Mouse (Mus musculus) mouse trophoblast stem cell (cell line): Measurements from ENCODE around the gene Angel1.

ENCODE experiments used
- in situ Hi-C, 2 experiments: fragments of 300-500 bp; cut with MseI, MboI; formaldehyde crosslinking; loops; 2 replicates in 1 of 2; 3 replicates in 1 of 2; pipeline ENCODE4 v1.15.1; 2025

The Angel1 gene

DNA sequence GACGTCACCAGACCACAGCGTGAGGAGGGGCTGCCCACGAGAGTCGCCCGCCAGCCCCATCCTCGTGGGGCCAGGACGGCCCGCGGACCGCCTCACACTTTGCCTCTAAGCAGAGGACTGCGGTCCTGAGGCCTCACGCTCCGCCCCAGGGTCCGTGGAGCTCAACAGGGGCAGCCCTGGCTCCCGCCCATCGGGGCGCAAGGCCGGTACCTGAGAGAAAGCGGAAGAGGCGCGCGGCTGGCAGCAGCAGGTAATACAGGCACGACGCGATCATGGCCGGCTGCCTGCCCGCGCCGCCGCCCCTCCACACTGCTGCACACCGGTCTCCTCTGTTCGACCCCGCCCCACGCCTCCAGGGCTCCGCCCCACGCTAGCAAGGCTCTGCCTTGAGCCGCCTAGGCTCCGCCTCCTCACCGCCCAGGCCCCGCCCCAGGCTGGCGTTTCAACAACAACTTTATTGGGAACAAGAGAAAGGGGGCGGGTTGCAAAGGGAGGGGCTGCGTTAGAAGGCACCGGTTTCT lies at the start of gene Angel1:
Angel1 (minus strand) TSS at position 341 of the 521 bp plus-strand sequence.
- in situ Hi-C loops, result no loop called here

DNA sequence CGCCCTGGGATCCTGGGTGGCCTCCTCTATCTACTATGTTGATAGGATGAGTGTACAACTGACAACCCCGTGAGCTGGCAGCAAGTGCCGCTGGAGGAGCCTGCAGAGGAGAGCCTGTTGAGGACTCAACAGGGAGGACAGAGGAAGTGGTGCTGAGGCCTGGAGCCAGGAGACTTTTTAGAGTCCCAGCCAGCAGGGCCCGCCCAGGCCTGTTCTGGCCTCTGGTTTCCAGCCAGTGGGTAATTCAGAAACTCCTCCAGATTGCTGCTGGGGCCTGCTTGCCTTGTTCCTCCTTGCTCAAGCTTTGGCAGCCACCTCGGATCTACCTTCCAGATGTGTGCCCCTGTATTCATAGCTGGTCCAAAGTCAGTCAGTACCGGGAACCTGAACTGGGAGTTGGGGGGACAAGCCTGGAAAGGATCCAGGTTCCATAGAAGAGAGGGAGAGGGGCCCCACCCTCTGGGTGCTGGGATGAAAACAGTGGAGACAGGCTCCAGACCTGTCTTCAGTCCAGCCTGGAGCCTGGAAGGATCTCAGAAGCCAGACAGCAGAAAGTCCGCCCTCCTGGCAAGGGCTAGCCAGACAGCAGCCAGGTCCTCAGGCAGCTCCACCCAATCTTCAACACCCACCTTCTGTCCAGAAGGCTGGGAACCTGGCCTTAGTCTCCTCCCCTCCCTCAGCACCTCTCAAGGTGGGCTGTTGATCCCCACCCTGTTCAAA lies 49.5 kb upstream of the Angel1 start:
- in situ Hi-C loops, result no loop called here

DNA sequence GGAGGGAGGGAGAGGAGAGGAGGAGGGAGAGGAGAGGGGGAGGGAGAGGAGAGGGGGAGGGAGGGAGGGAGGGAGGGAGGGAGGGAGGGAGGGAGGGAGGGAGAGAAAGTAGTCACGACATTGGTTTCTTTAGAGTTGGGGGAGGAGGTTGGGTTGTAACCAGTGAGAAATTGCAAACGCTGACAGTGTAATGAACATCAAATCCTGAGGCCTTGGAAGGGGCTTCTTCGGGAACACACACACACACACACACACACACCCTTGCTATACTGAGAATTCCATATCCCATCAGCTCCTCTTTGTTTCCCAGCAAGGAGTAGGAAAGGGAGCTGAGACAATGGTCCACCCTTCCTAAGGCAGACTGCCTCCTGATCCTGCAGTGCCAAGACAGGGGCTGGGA lies 46.3 kb upstream of the Angel1 start:
- in situ Hi-C loops, result no loop called here

DNA sequence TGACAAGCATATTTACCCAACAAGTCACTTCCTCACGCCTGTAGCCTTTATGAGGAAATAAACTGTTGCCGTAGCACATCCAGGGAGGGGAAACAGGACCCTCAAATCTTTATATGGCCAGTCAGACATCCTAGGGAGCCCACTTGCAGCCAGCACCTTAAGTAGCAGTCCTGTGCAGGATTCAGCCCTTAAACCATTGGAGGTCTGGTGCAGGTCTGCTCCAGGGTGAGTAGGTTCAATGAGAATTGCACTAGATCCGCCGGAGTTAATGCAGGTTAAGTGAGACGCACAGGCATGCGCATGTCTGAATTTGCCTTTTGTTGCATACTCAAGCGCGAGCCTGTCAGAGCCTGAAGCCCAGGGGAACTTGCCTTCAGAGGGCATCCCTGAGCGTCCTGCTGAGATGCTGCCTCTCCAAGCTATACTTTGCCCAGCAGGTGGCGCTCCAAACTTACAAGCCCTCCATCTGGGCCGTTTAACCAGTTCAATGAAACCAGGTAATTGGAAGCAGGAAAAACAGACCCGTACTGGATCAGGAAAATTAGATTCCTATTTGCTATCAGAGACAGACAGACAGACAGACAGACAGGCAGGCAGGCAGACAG lies 45.7 kb upstream of the Angel1 start:
- in situ Hi-C loops, result no loop called here

DNA sequence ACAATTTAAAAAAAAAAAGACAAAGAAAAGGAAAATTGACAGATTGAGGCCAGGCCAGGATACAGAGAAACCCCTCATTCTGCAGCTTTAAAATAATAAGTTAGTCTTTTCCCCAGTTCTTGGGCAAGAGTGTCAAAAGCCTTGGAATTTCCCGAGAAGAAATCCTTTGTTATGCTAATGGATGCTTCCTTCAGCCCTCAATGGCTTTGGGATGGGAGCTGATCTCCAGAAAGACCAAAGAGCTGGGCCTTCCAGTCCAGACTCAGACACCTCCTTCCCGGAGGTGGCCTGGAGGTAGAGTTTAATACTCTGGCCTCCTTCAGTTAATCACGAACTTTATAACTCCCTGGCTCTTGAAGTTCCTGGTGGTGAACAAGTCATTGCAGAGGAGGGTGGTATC lies 44.7 kb upstream of the Angel1 start:
- in situ Hi-C loops, result no loop called here

DNA sequence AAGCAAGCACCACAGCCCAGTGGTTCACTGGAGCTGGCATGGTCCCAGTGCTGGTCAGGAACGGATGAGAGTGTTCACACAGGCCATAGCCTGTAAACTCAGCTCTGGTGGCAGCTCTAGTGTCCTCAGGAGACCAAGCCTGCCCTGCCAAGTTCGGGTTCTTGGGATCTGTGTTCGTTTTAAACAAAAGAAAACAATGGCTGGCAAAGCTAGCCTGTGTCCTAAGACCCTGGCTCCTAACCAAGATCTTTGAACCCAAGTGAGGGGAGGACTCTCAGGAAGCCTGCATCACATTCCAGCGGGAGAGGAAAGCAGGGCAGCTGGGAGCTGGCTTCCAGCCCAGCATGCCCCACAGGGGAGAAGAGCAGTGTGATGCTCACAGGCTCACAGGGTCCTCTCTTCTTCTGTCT lies 44.0 kb upstream of the Angel1 start:
- in situ Hi-C loops, result no loop called here

DNA sequence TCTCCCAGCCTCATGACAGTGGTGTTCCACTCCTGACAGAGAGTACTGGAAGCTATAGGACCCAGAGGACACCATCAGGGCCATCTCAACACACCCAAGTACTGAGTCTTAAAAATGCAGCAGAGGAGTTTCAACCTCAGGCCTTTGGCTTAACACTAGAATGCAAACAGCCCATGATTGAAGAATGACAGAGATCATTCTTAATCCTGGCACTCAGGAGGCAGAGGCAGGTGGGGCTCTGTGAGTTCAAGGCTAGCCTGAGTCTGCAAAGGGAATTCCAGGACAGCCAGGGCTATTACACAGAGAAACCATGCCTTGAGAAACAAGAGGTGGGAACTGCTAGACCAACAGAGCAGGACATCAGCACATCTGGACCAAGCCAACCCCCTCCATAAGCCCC lies 43.6 kb upstream of the Angel1 start:
- in situ Hi-C loops, result no loop called here

DNA sequence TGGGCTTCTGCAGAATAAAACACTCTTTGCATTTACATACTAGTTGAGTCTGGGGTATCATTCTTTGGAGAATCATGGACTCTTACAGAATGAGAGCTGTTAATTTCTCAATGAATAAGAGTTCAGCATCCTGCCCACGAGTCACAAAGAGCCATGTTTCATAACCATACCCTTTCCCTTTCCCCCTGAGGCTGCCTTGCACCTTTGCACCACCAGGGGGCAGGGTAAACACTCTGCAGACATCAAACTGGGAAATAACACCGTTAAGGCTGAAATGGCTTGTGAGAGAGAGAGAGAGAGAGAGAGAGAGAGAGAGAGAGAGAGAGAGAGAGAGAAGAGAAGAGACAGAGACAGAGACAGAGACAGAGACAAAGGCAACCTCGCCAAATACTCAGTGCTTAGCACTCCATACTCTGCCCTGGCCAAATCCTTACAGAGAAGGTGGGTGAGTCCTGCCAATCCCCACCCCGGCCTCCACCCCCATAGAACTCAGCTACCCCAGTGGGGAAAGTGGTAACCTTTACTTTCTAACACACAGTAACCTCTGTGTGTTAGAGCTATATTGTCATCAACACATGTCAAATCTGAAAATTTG lies 42.8 kb upstream of the Angel1 start:
- in situ Hi-C loops, result no loop called here

DNA sequence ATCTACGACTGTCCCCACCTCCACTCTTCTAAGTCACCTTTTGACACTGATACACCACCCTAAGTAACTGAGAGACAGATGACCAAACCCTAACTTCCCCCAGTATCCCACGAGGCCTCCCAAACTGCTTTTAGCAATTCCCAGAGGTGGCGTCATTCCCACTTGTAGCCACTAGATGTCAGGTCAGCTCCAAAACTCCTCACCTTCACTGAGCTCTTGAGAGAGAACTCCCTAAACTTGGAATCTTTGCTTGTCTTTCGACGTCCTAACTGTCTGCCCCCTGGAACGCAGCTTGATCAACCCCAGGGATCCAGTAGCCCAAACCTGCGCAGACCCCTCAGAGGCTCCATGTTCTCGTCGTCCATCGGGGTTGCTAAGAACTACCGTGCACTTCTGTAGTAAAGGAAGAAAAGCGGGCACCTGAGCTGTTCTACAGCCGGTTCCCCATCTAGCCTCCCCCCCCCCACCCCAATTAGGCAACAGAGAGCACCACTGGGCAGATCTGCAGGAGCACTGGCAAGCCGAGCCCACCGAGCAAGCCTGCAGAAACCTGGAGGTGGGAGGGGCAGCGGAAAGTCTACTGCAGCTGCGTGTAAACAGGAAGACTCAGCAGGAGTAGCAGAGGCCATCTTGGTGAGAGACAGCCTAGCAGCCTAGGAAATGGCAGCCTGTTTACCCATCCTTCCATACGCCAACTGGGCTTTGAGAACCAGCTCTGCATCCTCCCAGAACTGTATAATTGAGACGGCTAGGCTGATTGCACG lies 41.8 kb upstream of the Angel1 start:
- in situ Hi-C loops, result no loop called here

DNA sequence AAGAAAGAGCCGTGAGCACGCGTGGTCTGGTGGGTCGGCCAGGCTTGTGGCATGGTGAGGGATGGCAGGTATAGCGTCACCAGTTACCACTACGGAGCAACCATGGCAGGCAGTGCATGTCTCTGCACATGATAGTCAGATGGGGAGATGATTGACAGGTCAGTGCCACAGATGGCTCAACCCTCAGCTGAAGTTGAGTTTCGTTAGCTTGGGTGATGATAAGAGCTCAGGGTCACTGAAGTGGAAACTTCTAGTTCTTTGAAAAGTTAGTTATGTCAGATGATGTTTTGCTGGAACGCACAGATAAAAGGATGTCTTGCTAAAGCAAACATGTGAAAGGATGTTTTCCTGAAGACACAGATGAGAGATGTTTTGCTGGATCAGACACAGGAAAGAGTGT lies 40.2 kb upstream of the Angel1 start:
- in situ Hi-C loops, result no loop called here

DNA sequence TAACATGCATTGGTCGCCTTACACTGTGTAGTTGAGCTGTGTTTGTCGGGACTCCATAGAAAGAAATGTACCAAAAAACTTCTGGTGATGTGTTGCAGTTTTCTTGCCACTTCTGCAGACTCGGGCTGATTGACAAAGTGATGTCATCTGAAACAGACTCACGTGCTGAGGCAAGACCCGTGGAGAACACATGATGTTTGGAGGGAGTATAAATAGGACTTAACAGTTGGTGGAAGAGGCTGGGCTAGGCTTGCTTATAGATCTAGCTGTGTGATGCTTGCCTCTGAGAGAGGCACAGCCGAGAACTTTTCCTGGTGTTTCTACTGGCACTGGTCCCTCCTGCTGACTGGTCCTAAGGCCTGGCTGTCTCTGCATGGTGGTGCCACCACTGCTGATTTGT lies 37.8 kb upstream of the Angel1 start:
- in situ Hi-C loops, result no loop called here

DNA sequence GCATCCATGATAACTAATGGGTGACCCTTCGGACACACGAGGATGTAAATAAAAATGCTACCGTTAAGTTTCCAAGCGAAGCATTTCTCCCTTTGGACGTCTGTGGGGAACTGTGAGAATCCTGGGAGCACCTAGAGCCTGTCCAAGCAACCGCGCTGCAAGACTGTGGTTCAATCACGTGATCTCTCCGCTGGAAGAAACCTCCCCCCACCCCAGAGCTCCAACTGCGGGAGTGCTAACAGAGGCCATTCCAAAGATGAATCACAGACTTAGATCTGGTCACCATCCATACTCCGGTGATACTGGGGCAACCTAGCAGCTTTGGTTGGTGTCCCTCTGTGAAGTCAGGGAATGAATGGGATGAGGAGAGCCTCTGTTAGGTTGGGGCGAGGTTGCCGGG lies 34.8 kb upstream of the Angel1 start:
- in situ Hi-C loops, result no loop called here

DNA sequence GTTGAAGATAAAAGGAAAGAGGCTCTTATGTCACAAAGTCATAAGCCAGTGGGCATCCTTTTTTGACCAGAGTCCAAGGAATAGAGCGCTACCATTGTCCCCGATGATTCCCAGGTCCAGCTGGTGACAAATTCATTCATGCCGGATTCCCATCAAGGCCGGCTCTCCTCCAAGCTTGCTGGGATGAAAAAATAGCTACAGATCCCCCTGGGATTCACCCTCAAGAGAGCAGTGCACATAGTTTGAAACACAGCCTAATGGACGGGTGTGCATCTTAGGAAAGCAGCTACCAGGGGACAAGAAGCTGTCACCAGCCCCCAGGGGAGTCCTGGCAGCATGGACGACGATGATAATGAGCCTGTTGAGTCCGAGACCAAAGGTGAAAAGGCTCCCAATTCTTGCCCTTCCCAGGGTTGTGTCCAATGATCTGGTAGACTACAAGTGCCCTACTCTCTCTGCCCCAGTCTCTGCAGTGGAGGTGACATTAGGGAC lies 8.1 kb upstream of the Angel1 start, which contains the start of gene Lrrc74a:
Lrrc74a (plus strand) TSS at position 51 of the 492 bp plus-strand sequence.
- in situ Hi-C loops, result no loop called here

DNA sequence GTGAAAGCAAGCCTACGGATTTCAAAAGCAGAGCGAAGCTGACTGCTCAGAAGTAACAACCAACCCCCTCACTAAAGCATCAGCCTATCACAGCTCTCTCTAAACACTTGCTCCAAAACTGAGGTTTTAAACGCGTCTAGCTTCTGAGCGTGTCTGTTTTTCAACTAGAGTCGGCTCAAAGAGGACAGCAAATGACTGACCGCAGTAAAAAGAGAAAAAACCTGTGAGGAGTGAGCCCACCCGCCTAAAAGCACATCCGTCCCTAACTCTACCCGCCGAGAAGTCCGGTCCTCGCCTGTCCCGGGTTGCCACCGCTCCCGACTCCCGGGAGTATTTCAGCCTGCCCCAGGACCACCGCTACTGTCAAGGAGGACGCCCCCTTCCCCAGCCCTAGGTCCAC lies 554 bp downstream of the Angel1 start:
- in situ Hi-C loops, result no loop called here

DNA sequence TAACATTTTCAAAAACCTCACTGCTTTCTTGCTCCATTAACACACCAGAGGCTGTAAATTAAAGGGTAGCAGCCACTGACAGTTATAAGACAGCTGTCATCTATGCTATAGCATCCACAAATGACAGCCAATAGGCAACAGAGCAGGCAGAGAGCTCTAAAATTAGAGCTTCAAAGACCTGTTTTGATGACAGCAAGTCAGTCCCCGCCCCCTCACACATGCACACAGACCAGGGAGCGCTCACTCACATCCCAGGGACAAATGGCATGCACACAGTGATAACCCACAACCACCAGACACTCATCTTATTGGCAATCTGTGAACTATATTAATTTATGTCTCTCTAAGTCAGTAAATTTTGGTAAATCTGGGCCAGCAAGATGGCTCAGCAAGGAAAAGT lies 2.0 kb downstream of the Angel1 start:
- in situ Hi-C loops, result no loop called here

DNA sequence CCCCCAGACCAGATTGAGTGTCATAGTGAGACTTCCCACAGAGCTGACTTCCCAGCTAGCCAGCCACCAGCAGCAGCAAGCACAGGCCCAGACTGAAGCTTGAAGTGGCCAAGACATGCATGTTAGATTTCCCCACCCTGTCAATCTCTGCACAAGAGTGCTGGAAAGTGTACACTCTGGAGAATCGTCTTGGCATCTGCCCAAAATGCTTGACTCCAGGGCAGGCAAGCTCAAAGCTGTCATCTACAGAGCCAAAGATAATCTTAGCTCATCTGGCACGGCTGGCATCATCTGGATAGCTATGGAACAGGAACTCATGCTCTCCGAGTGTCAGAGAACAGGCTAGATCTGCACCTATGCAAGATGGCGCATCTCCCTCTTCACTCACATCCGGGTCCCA lies 4.8 kb downstream of the Angel1 start:
- in situ Hi-C loops, result no loop called here

DNA sequence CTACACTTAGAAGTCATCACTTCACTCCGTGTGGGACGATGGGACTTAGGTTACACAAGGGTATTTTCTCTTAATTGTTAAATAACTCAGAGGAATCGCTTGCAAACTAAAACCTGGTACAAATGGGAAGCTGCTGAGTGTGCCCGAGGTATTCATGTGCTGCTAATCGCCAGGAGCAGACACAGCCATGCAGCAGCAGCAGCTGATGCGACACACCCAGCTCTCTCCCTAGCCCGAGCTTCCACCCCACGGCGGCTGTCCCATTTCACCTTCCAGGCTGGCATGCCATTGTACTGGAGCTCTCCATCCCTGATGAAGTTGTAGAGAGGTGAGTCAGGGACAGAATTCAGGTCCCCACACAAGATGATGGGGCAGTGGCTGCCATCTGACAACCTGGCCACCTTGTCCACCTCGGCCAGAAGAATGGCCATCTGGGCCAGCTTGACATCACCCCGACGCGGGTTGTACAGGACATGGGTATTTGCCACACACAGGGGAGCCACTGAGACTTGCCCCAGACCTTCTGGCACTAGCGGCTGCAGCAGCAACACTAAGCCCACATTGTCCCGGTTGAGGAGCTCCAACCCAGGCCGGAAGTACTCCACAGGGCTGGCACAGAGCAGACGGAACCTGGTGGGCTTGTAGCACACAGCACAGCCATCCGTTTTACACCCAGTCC lies 6.2 kb downstream of the Angel1 start:
- in situ Hi-C loops, result no loop called here

DNA sequence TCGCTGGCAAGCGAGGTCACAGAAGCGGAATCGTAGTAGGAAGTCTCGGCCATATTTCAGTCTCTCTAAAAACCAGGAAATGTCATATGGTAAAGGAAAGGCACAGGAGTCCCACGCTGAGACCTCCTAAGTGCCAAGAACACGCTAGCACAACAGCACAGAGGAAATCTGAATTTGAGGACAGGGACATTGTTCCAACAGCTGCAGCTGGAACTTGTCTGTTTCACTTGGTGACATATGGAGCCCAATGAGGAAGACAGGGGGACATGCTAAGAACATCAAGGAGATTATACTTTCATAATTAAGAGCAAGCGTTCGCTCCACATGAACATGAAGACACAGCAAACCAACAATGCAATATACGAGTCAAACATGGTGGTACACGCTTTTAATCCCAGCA lies 9.3 kb downstream of the Angel1 start:
- in situ Hi-C loops, result no loop called here

DNA sequence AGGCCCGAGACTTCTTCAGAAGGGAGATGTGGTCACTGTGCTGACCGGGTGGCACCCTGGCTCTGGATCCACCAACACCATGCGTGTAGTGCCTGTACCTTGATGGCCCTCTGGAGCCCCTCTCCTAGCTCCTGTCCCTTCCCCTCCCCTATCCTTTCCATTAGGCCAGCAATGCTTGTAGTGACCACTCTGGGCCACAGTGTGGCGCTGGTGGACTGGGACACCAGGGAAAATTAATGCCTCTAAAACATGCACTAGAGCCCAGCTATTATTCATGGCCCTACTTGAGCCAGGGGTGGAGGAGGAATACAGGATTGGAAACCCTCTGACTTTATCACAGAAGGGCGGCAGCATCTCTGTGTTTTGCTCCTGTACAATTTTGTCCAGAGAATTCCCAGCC lies 10.9 kb downstream of the Angel1 start:
- in situ Hi-C loops, result no loop called here

DNA sequence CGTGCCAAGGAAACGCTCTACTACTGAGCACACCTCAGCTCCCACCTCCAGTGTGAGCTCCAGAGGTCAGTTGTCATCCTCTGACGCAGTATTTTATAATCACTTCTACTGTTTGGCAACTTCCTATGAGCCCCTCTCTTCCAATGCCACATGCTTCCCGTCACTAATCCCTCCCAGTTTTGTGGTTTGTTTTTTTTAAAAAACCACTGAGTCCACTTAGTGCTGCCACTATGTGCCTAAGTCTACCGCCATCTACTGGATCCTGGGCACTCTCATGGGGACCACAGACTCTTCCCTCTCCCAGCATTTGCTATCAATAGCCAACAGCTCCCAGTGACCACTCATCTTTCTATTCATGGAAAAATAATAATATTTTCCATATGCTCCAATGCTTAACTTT lies 12.2 kb downstream of the Angel1 start:
- in situ Hi-C loops, result no loop called here

DNA sequence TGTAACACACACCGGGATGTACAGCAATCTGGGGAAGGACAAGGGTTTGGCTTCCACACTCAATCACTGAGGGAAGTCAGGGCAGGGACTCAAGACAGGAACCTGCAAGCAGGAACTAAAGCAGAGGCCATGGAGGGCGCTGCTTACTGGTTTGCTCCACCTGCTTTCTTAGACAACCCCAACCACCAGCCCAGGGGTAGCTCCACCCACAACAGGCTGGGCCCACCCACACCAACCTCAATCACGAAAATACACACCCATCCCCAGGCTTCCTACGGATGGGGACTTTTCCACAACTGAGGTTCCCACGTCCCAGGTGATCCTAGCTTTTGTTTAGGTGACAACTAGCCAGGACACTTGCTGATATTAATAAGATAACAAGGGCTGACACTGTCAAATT lies 20.4 kb downstream of the Angel1 start:
- in situ Hi-C loops, result no loop called here

DNA sequence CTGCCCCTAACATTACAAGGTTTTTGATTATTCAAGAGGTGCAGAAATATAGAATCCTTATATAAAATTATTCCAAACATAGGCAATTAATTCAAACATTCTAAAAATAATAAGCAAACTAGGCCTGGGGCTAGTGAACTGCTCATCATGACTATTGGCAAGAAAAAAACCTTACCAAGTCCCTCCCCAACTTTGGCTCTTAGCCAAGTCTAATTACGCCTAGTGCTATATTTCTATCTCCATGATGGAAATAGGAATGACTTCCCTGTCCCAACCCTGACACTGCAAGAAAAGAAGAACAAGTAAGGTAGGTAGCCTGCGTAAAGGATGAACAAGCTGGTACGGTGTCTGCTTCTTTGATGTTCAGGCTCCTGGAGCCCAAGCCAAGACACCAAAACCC lies 23.6 kb downstream of the Angel1 start:
- in situ Hi-C loops, result no loop called here
